In genomic region chr2:28722419-28722818, GRCm38 (mm10) we compare ENCODE assay signal across 38 mouse cellular contexts. TPM values are rescaled to one million over a fixed set of nuclear protein-coding genes. Genes with fewer than 3 reads are reported as not detected.
"Had no signal": no experiment of that assay in that cellular context is flagged by ENCODE, and none has a peak within 500 bp of the region (broad histone marks: within the 10 kb centered on the region; RNA-seq: fewer than 3 reads in every experiment).

No protein-coding gene starts in this region.

- H3K27ac ChIP-seq: heart, embryonic 10.5 days; heart, embryonic 13.5 days; heart, embryonic 15.5 days; hindbrain, embryonic 10.5 days; hindbrain, embryonic 12.5 days; hindbrain, embryonic 13.5 days; hindbrain, embryonic 14.5 days; hindbrain, embryonic 15.5 days; hindbrain, postnatal 0 days; intestine, embryonic 15.5 days; kidney, embryonic 15.5 days; kidney, postnatal 0 days; layer of hippocampus, adult 2 months; left cerebral cortex, adult 2 months had no signal

- H3K9ac ChIP-seq: heart, embryonic 12.5 days; heart, embryonic 13.5 days; heart, embryonic 15.5 days; hindbrain, embryonic 12.5 days; hindbrain, embryonic 13.5 days; hindbrain, embryonic 14.5 days; hindbrain, embryonic 15.5 days; intestine, embryonic 15.5 days; kidney, embryonic 15.5 days had no signal

- DNase-seq: heart, postnatal 10 days; heart, postnatal 14 days; heart, postnatal 36 days; heart, postnatal 4 days; kidney, adult 11 months; kidney, adult 18-20 months; kidney, adult 2 months; kidney, adult 8-10 months; kidney, adult 9 months; kidney, postnatal 10 days; kidney, postnatal 14 days; kidney, postnatal 25 days; kidney, postnatal 36 days; kidney, postnatal 4 days; layer of hippocampus, adult 9-11 months; layer of hippocampus, postnatal 36 days had no signal

- H3K36me3 ChIP-seq: heart, embryonic 10.5 days; heart, embryonic 12.5 days; heart, embryonic 13.5 days; heart, embryonic 15.5 days; hindbrain, embryonic 10.5 days; hindbrain, embryonic 12.5 days; hindbrain, embryonic 13.5 days; hindbrain, embryonic 15.5 days; intestine, embryonic 15.5 days; kidney, embryonic 15.5 days had no signal

- H3K4me1 ChIP-seq: heart, embryonic 15.5 days; intestine, embryonic 15.5 days had no signal

- H3K27me3 ChIP-seq: heart, embryonic 15.5 days; hindbrain, embryonic 12.5 days; hindbrain, embryonic 15.5 days; intestine, embryonic 15.5 days had no signal

- ATAC-seq: hindbrain, embryonic 16.5 days; hindbrain, postnatal 0 days; inflammation-experienced regulatory T-cells, adult 6 months; intestine, embryonic 15.5 days; intestine, embryonic 16.5 days; intestine, postnatal 0 days had no signal

- H3K4me2 ChIP-seq: heart, embryonic 11.5 days; heart, embryonic 12.5 days; heart, embryonic 13.5 days; heart, embryonic 15.5 days; hindbrain, embryonic 12.5 days; hindbrain, embryonic 13.5 days; hindbrain, embryonic 14.5 days; hindbrain, embryonic 15.5 days; intestine, embryonic 15.5 days; kidney, embryonic 15.5 days had no signal

- H3K4me3 ChIP-seq: heart, embryonic 10.5 days; heart, embryonic 12.5 days; heart, embryonic 13.5 days; heart, embryonic 15.5 days; hindbrain, embryonic 10.5 days; hindbrain, embryonic 12.5 days; hindbrain, embryonic 13.5 days; hindbrain, embryonic 15.5 days; intestine, embryonic 15.5 days; kidney, embryonic 15.5 days; layer of hippocampus, adult 2 months; left cerebral cortex, adult 2 months had no signal

- H3K9me3 ChIP-seq: heart, embryonic 10.5 days; heart, embryonic 12.5 days; heart, embryonic 13.5 days; heart, embryonic 15.5 days; hindbrain, embryonic 10.5 days; hindbrain, embryonic 12.5 days; hindbrain, embryonic 13.5 days; hindbrain, embryonic 15.5 days; intestine, embryonic 15.5 days; kidney, embryonic 15.5 days had no signal

RNA-seq across cellular contexts. Expression of gene Ak8, which starts 22.5 kb away (rescaled TPM):
- total RNA-seq: heart, postnatal 10 days; heart, postnatal 25 days; heart, postnatal 36 days; heart, postnatal 4 days had no signal
- polyA plus RNA-seq: inflammation-experienced regulatory T-cells, adult 6 months; intestine, postnatal 0 days had no signal

RNA-seq across cellular contexts. Expression of gene Spaca9, which starts 22.9 kb away (rescaled TPM):
- total RNA-seq: heart, postnatal 10 days; heart, postnatal 36 days; layer of hippocampus, adult 18-20 months; layer of hippocampus, adult 2 months; layer of hippocampus, postnatal 36 days; left cerebral cortex, adult 2 months had no signal
